Mouse (Mus musculus) stomach, embryonic 14.5 days (tissue): ENCODE results near the gene Tbc1d16. TPM values are rescaled to one million over a fixed set of nuclear protein-coding genes. Genes with fewer than 3 reads are reported as not detected.
"Not testable (repeated sequence)": the region's sequence is repeated elsewhere in the genome, so short reads cannot be mapped to it uniquely, and the experiment has no call there.

Experiments used
- ATAC-seq: fragments of 200-750 bp; cut with Nextera tagmentation; 2 replicates; pipeline ENCODE4 v1.8.0; 2017; ENCODE audit warnings: low read depth, moderate TSS enrichment; ENCODE audit not compliant: insufficient number of reproducible peaks, insufficient read depth, low FRiP score
- H3K27ac ChIP-seq: fragments of 300-500 bp; sonication (generic); 2 replicates; pipeline ENCODE4 v1.5.1; 2014; ENCODE audit warnings: mild to moderate bottlenecking, low read length, moderate library complexity, mixed read lengths
- H3K27me3 ChIP-seq: fragments of 300-500 bp; sonication (generic); 2 replicates; pipeline ENCODE4 v1.6.1; 2014; ENCODE audit warnings: low read length, control low read depth, mixed read lengths; ENCODE audit not compliant: control insufficient read depth, insufficient read depth
- H3K36me3 ChIP-seq: fragments of 300-500 bp; sonication (generic); 2 replicates; pipeline ENCODE4 v1.6.1; 2014; ENCODE audit warnings: mild to moderate bottlenecking, control low read depth, low read length, moderate library complexity, mixed read lengths; ENCODE audit not compliant: control insufficient read depth, insufficient read depth
- H3K4me1 ChIP-seq: fragments of 300-500 bp; sonication (generic); 2 replicates; pipeline ENCODE4 v1.6.1; 2014; ENCODE audit warnings: low read length, control low read depth, mixed read lengths; ENCODE audit not compliant: control insufficient read depth, insufficient read depth
- H3K4me2 ChIP-seq: fragments of 300-500 bp; sonication (generic); replicated peaks from 2 replicates; pipeline ENCODE4 v1.6.1; 2014; ENCODE audit warnings: low read depth, low read length, control low read depth
- H3K4me3 ChIP-seq: fragments of 300-500 bp; sonication (generic); 2 replicates; pipeline ENCODE4 v1.5.1; 2014; ENCODE audit warnings: low read depth, low read length, control low read depth
- H3K9ac ChIP-seq: fragments of 300-500 bp; sonication (generic); replicated peaks from 2 replicates; pipeline ENCODE4 v1.6.1; 2014; ENCODE audit warnings: low read depth, mild to moderate bottlenecking, control low read depth, low read length, moderate library complexity, mixed read lengths
- H3K9me3 ChIP-seq: fragments of 300-500 bp; sonication (generic); 2 replicates; pipeline ENCODE4 v1.6.1; 2016; ENCODE audit warnings: low read depth, low read length, control low read depth; ENCODE audit not compliant: control insufficient read depth
- WGBS: fragments of 180-500 bp; shearing (Covaris S2); extraction: QIAGEN DNeasy Blood & Tissue Kit; methylation state at CpG from one replicate; pipeline ENCODE4 v1.1.7; 2014; 5-methylcytosine and 5-hydroxymethylcytosine counted together
- polyA plus RNA-seq: library from polyadenylated mRNA; unstranded; fragments of >200 nt; fragmentation: Nextera tagmentation; extraction: Ambion mirVana; gene quantifications from 2 replicates; pipeline ENCODE4 v1.2.1, GENCODE M21; 2014

The Tbc1d16 gene
- polyA plus RNA-seq, 1 experiment from 2014 or later = 14.8 TPM

DNA sequence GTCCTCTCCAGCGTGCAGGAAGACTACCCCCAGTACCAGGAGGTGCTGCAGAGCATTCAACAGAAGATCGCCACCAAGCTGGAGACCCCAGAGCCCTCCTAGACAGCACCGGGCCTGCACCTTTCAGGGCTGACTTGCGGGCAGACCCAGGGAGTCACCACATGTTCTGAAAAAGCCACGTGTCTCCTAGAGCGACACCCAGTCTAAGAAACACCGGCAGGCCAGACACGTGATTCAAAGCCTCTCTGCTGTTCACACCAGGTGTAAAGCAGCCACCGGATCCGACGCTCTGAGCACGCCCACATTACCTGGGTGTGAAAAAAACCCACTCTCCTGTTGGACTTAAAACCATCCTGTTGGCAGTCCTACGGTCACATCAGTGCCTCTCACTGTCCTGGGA lies 36.1 kb upstream of the Tbc1d16 start:
- Histone ChIP-seq H3K36me3 (no peaks in the 10 kb centered on the region), H3K27ac (no peak overlapping the region), H3K9ac (no peak overlapping the region), H3K4me3 (no peak overlapping the region), H3K9me3 (no peaks in the 10 kb centered on the region), H3K27me3 (no peaks in the 10 kb centered on the region), H3K4me2 (no peak overlapping the region), H3K4me1 (no peaks in the 10 kb centered on the region)
- 88% methylated on average over 13 of the region's 13 CpGs for WGBS
- no peak for ATAC-seq

DNA sequence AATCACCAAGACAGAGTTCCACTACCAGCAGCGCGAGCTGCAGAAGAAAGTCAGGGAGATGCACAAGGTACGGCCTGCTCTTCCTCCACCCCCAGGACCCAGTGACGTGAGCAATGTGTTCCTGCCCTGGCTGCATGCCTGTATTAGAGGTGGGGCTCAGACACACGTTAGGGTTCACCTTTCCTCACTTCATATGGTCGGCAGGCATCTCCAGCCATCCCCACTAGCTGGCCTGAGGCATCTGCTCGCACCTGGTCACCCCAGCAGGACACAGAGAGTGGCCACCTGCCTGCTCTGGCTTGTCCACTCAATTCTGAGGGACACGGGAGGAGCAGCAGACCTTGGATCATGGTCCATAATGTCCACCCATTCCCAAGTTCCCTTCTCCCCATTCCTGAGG lies 31.7 kb upstream of the Tbc1d16 start:
- Histone ChIP-seq H3K4me2 (no peak overlapping the region), H3K9ac (no peak overlapping the region), H3K27me3 (no peaks in the 10 kb centered on the region), H3K36me3 (no peaks in the 10 kb centered on the region), H3K27ac (no peak overlapping the region), H3K4me1 (0 out of 2 replicates have a peak, but pooled peaks cover 4% of the 10 kb centered on the region), H3K4me3 (no peak overlapping the region), H3K9me3 (no peaks in the 10 kb centered on the region)
- ATAC-seq = no peak
- 87% methylated on average over 8 of the region's 8 CpGs for WGBS

DNA sequence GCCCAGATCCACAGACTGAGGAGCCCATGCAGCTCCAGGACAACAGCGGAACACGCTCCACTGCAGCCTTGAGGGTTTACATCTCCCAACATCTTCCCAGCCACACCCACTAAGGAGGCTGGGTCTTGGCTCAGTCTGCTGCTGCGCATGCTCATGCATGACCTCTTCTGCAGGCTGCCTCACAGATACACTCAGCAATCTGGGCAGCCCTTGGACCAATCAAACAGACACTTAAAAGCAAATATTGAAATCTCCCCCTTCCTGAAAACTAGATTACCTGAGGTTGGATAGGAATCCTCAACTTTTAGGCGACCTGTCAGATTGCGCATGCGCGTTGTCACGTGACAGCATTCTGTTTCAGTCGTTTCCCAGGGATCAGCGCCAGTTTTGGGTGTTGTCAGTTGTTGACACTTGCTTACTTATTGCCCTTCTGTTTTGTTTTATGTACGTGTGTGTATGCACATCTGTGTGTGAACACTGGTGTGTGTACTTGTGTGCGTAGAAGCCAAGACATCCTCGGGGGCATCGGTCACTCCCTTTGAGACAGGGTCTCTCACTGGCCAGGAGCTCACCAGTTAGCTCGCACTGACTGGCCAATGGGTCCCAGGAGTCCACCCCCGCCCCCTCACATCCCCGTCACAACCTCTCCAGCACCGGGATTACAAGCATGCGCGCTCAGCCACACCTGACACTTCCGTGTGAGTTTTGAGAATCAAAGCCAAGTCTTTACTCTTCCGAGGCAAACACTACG lies 30.4 kb upstream of the Tbc1d16 start:
- H3K4me3 ChIP-seq = peak overlapping the region; percentile 8; the same call in 1 of the 2 replicates
- no peak overlapping the region for H3K9ac ChIP-seq
- 56% methylated on average over 23 of the region's 23 CpGs for WGBS
- H3K27me3 ChIP-seq = no peaks in the 10 kb centered on the region
- 0 out of 2 replicates have a peak, but pooled peaks cover 4% of the 10 kb centered on the region for H3K4me1 ChIP-seq
- ATAC-seq = peak; percentile 47; the same call in 1 of the 2 replicates
- H3K4me2 ChIP-seq = peak overlapping the region; percentile 45
- no peaks in the 10 kb centered on the region for H3K36me3 ChIP-seq
- no peak overlapping the region for H3K27ac ChIP-seq
- H3K9me3 ChIP-seq = no peaks in the 10 kb centered on the region

DNA sequence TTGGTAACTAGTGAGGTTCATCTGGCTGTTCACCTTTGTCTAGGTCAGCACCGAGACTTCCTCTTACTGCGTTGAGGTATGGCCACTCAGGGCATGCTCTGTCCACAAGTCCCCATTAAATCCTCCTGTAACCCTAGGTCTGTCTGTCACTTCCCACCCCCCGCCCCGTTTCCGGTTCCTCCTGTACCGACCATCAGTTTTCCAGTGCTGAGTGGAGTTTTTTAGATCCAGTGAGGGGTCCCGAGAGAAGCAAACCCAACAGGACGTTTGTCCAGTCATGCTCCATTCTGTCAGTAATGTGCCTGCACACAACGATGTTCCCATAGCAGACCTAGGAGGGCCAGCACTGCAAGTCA lies 29.9 kb upstream of the Tbc1d16 start:
- H3K9ac ChIP-seq = no peak overlapping the region
- ATAC-seq = no peak
- no peaks in the 10 kb centered on the region for H3K36me3 ChIP-seq
- no peak overlapping the region for H3K27ac ChIP-seq
- H3K27me3 ChIP-seq = no peaks in the 10 kb centered on the region
- no peaks in the 10 kb centered on the region for H3K9me3 ChIP-seq
- 65% methylated on average over 9 of the region's 9 CpGs for WGBS
- H3K4me1 ChIP-seq = 0 out of 2 replicates have a peak, but pooled peaks cover 4% of the 10 kb centered on the region
- peak overlapping the region; percentile 8; the same call in 1 of the 2 replicates for H3K4me3 ChIP-seq
- peak overlapping the region; percentile 45 for H3K4me2 ChIP-seq

DNA sequence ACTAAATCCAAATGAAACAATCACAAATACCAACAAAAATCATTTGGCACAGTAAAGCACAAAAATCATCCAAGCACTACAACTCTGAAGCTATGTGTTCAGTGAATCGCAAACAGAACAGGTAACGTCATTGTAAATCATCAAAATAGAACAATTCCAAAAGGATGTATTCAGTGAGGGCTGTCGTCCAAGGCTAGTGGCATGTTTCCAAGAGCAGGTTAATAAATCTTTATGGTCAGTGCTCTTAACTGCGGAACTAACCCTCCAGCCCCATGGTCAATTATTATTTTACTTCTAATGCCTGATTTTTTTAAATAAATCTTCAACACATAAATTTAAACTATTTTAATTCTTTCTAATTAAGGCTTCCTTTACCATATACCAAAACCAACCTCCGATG lies 28.3 kb upstream of the Tbc1d16 start:
- not testable (repeated sequence) for H3K27ac ChIP-seq, H3K4me1 ChIP-seq, H3K27me3 ChIP-seq, ATAC-seq, H3K9ac ChIP-seq, H3K9me3 ChIP-seq, H3K4me3 ChIP-seq, H3K4me2 ChIP-seq, H3K36me3 ChIP-seq
- 65% methylated on average over 5 of the region's 5 CpGs for WGBS

DNA sequence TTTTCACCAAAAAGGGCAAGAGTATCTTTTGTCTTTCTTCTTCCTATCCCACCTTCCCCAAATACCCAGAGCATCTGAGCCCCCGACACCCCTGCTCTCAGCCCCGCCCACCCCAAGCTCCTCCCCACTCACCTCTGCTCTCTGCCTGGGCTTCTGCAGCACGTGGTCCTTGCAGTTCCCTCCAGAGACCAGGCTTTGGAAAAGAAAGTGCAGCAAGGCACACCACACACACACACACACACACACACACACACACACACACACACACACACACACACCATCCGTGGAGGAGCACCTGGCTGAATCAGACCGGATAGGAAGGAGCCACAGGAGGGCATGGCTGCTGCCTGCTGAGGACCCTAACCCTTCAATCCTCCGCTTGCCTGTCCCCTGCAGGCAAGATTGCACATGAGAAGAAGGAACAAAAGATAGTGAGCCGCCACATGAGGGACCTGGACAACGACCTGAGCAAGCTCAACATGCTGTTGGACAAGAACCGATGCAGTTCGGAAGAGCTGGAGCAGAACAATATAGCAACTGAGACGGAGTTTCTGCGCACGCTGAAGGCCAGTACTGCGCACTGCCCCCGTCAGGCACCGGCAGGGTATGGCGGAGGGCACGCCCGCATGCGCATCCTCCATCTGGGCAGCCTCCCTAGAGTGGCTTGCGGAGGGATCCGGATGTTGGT lies 24.7 kb upstream of the Tbc1d16 start:
- Histone ChIP-seq H3K27ac (no peak overlapping the region), H3K4me1 (0 out of 2 replicates have a peak, but pooled peaks cover 8% of the 10 kb centered on the region), H3K4me3 (no peak overlapping the region), H3K36me3 (no peaks in the 10 kb centered on the region), H3K27me3 (no peaks in the 10 kb centered on the region), H3K9ac (no peak overlapping the region), H3K9me3 (no peaks in the 10 kb centered on the region), H3K4me2 (peak overlapping the region; percentile 22)
- peak; percentile 62; the same call in 1 of the 2 replicates for ATAC-seq
- 4% methylated on average over 22 of the region's 22 CpGs for WGBS

DNA sequence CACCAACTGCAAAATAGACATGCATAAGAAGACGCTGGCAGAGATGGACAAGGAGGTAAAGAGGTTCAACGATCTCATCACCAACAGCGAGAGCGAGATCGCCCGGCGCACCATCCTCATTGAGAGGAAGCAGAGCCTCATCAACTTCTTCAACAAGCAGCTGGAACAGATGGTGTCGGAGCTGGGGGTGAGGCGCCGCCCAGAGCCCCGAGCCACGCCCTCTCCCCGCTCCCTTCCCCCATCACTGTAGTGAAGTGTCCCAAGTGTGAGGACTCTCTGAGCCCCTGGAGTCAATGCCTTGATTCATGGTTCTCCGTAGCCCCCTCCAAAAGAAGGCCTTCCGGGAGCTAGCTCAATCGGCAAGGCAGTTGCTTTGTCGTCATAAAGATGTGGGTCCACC lies 22.7 kb upstream of the Tbc1d16 start:
- Histone ChIP-seq H3K4me1 (0 out of 2 replicates have a peak, but pooled peaks cover 4% of the 10 kb centered on the region), H3K4me3 (no peak overlapping the region), H3K9me3 (no peaks in the 10 kb centered on the region), H3K4me2 (no peak overlapping the region), H3K9ac (no peak overlapping the region), H3K27me3 (no peaks in the 10 kb centered on the region), H3K27ac (no peak overlapping the region), H3K36me3 (no peaks in the 10 kb centered on the region)
- WGBS = 42% methylated on average over 17 of the region's 17 CpGs
- ATAC-seq = no peak

DNA sequence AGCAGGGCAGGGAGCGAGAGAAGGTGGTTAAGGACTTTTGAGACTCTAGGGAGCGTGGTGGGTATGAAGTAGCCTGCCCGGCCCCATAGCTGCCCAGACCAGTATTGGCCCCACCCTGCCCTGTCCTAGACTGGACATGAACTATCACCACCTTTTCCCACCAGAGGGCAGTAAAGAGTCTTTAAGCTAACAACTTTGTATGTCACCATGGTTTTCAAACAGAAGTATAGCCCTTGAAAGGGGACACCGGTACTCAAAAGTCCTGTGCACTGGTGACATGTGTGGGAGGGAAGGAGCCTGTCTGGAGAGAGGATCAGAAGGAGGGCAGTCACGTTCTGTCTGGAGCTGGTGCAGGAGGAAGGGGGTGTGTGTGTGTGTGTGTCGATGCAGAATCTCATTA lies 20.7 kb upstream of the Tbc1d16 start:
- Histone ChIP-seq H3K4me2 (no peak overlapping the region), H3K27ac (no peak overlapping the region), H3K9me3 (no peaks in the 10 kb centered on the region), H3K27me3 (no peaks in the 10 kb centered on the region), H3K36me3 (no peaks in the 10 kb centered on the region), H3K4me1 (0 out of 2 replicates have a peak, but pooled peaks cover 4% of the 10 kb centered on the region), H3K9ac (no peak overlapping the region), H3K4me3 (no peak overlapping the region)
- 25% methylated on average over 6 of the region's 6 CpGs for WGBS
- peak; percentile 62; the same call in 1 of the 2 replicates for ATAC-seq
